9 mouse cellular contexts compared by ENCODE assay signal in genomic region chr8:70765329-70765728, GRCm38 (mm10). TPM values are rescaled to one million over a fixed set of nuclear protein-coding genes. Genes with fewer than 3 reads are reported as not detected.
A peak's percentile ranks its signal among the peaks of the same experiment; 100 is the strongest.
DNase-seq lines count a peak whose midpoint lies in the region; ATAC-seq lines count a peak whose summit lies in the region.
"Had no signal": no experiment of that assay in that cellular context is flagged by ENCODE, and none has a peak within 500 bp of the region (broad histone marks: within the 10 kb centered on the region; RNA-seq: fewer than 3 reads in every experiment).

No protein-coding gene starts in this region.

- H3K9me3 ChIP-seq in forebrain, embryonic 11.5 days (ENCODE audit: control insufficient read depth, low read length): no peaks in the 10 kb centered on the region
- no peaks in the 10 kb centered on the region for H3K9me3 ChIP-seq in forebrain, embryonic 16.5 days (ENCODE audit: control insufficient read depth, low read length)
- no peaks in the 10 kb centered on the region for H3K9me3 ChIP-seq in midbrain, embryonic 12.5 days
- H3K9me3 ChIP-seq in midbrain, embryonic 15.5 days: no peaks in the 10 kb centered on the region
- H3K9me3 ChIP-seq in limb, embryonic 12.5 days: no peaks in the 10 kb centered on the region
- H3K9me3 ChIP-seq in stomach, embryonic 15.5 days: no peaks in the 10 kb centered on the region

- H3K27me3 ChIP-seq in forebrain, embryonic 11.5 days (ENCODE audit: control insufficient read depth, insufficient read depth, low read length): no peaks in the 10 kb centered on the region
- no peaks in the 10 kb centered on the region for H3K27me3 ChIP-seq in forebrain, embryonic 16.5 days (replicated peaks; ENCODE audit: control insufficient read depth, insufficient read depth, low read length)
- H3K27me3 ChIP-seq in midbrain, embryonic 12.5 days: peaks cover 31% of the 10 kb centered on the region
- H3K27me3 ChIP-seq in midbrain, embryonic 15.5 days (replicated peaks): peaks cover 16% of the 10 kb centered on the region; the same call in 1 of the 2 replicates
- H3K27me3 ChIP-seq in limb, embryonic 12.5 days: no peaks in the 10 kb centered on the region
- no peaks in the 10 kb centered on the region for H3K27me3 ChIP-seq in stomach, embryonic 15.5 days (replicated peaks)

- no peak for ATAC-seq in forebrain, embryonic 11.5 days (replicated peaks; ENCODE audit: low FRiP score)
- no peak for ATAC-seq in forebrain, embryonic 16.5 days
- no peak for ATAC-seq in midbrain, embryonic 12.5 days (ENCODE audit: low FRiP score, low read depth)
- ATAC-seq in midbrain, embryonic 15.5 days (replicated peaks): no peak
- no peak for ATAC-seq in limb, embryonic 12.5 days (ENCODE audit: insufficient number of reproducible peaks, insufficient read depth, low FRiP score, low TSS enrichment, low read depth)
- no peak for ATAC-seq in stomach, embryonic 15.5 days (ENCODE audit: insufficient read depth, low FRiP score, low read depth)

- WGBS in forebrain, embryonic 11.5 days: 80% methylated on average over 9 of the region's 9 CpGs
- 85% methylated on average over 9 of the region's 9 CpGs for WGBS in forebrain, embryonic 16.5 days
- WGBS in midbrain, embryonic 12.5 days: 75% methylated on average over 9 of the region's 9 CpGs
- 81% methylated on average over 9 of the region's 9 CpGs for WGBS in midbrain, embryonic 15.5 days
- WGBS in limb, embryonic 12.5 days: 78% methylated on average over 9 of the region's 9 CpGs
- 62% methylated on average over 9 of the region's 9 CpGs for WGBS in stomach, embryonic 15.5 days

- peak overlapping the region; percentile 46 for H3K4me2 ChIP-seq in forebrain, embryonic 11.5 days (ENCODE audit: low read depth, low read length, severe bottlenecking)
- no peak overlapping the region for H3K4me2 ChIP-seq in forebrain, embryonic 16.5 days (ENCODE audit: low read length)
- H3K4me2 ChIP-seq in midbrain, embryonic 12.5 days (replicated peaks): peak overlapping the region; percentile 55
- no peak overlapping the region for H3K4me2 ChIP-seq in midbrain, embryonic 15.5 days
- H3K4me2 ChIP-seq in limb, embryonic 12.5 days: peak overlapping the region; percentile 89
- peak overlapping the region; percentile 77 for H3K4me2 ChIP-seq in stomach, embryonic 15.5 days

- no peaks in the 10 kb centered on the region; the same call in 1 of the 2 replicates for H3K36me3 ChIP-seq in forebrain, embryonic 11.5 days (ENCODE audit: control insufficient read depth, insufficient read depth, low read length)
- peaks cover 17% of the 10 kb centered on the region for H3K36me3 ChIP-seq in forebrain, embryonic 16.5 days (ENCODE audit: control insufficient read depth, insufficient read depth)
- peaks cover 24% of the 10 kb centered on the region for H3K36me3 ChIP-seq in midbrain, embryonic 12.5 days
- peaks cover 17% of the 10 kb centered on the region for H3K36me3 ChIP-seq in midbrain, embryonic 15.5 days (replicated peaks)
- H3K36me3 ChIP-seq in limb, embryonic 12.5 days: peaks cover 28% of the 10 kb centered on the region
- 0 out of 2 replicates have a peak, but pooled peaks cover 8% of the 10 kb centered on the region for H3K36me3 ChIP-seq in stomach, embryonic 15.5 days

- H3K27ac ChIP-seq in forebrain, embryonic 11.5 days (ENCODE audit: low read depth, low read length): no peak overlapping the region
- H3K27ac ChIP-seq in forebrain, embryonic 16.5 days (ENCODE audit: low read length): no peak overlapping the region
- no peak overlapping the region for H3K27ac ChIP-seq in midbrain, embryonic 12.5 days (replicated peaks)
- no peak overlapping the region for H3K27ac ChIP-seq in midbrain, embryonic 15.5 days
- no peak overlapping the region for H3K27ac ChIP-seq in limb, embryonic 12.5 days
- H3K27ac ChIP-seq in stomach, embryonic 15.5 days: peak overlapping the region; percentile 70

- DNase-seq in forebrain, embryonic 11.5 days (ENCODE audit: low spot score): no peak
- no peak for DNase-seq in kidney, adult 18-20 months
- DNase-seq in thymus, postnatal 25 days: no peak
- DNase-seq: right cerebral cortex, postnatal 4 days had no signal

- no peak overlapping the region for H3K9ac ChIP-seq in forebrain, embryonic 11.5 days (ENCODE audit: low read length)
- H3K9ac ChIP-seq in forebrain, embryonic 16.5 days (replicated peaks; ENCODE audit: low read depth, low read length): no peak overlapping the region
- no peak overlapping the region for H3K9ac ChIP-seq in midbrain, embryonic 12.5 days (replicated peaks)
- no peak overlapping the region for H3K9ac ChIP-seq in midbrain, embryonic 15.5 days
- peak overlapping the region; percentile 66 for H3K9ac ChIP-seq in limb, embryonic 12.5 days (replicated peaks)
- 0 out of 2 replicates have a peak overlapping the region, but pooled peaks have one; percentile 33 for H3K9ac ChIP-seq in stomach, embryonic 15.5 days

- H3K4me3 ChIP-seq in forebrain, embryonic 11.5 days (ENCODE audit: low read depth, low read length): no peak overlapping the region
- no peak overlapping the region; the same call in 1 of the 2 replicates for H3K4me3 ChIP-seq in forebrain, embryonic 16.5 days (replicated peaks; ENCODE audit: low read length)
- no peak overlapping the region for H3K4me3 ChIP-seq in midbrain, embryonic 12.5 days
- no peak overlapping the region for H3K4me3 ChIP-seq in midbrain, embryonic 15.5 days
- peak overlapping the region; percentile 45 for H3K4me3 ChIP-seq in limb, embryonic 12.5 days (replicated peaks)
- peak overlapping the region; percentile 43 for H3K4me3 ChIP-seq in stomach, embryonic 15.5 days (replicated peaks)

- peaks cover 8% of the 10 kb centered on the region for H3K4me1 ChIP-seq in forebrain, embryonic 11.5 days (replicated peaks; ENCODE audit: control insufficient read depth, insufficient read depth, low read length)
- peaks cover 19% of the 10 kb centered on the region for H3K4me1 ChIP-seq in forebrain, embryonic 16.5 days (replicated peaks; ENCODE audit: control insufficient read depth, insufficient read depth, low read length)
- peaks cover 21% of the 10 kb centered on the region for H3K4me1 ChIP-seq in midbrain, embryonic 12.5 days
- peaks cover 18% of the 10 kb centered on the region for H3K4me1 ChIP-seq in midbrain, embryonic 15.5 days
- H3K4me1 ChIP-seq in limb, embryonic 12.5 days (replicated peaks): peaks cover 16% of the 10 kb centered on the region
- H3K4me1 ChIP-seq in stomach, embryonic 15.5 days: peaks cover 17% of the 10 kb centered on the region

RNA-seq across cellular contexts. Expression of gene Mpv17l2, which starts 4.6 kb away (rescaled TPM):
- polyA plus RNA-seq in forebrain, embryonic 11.5 days (2014; fragmentation: Nextera tagmentation; extraction: Ambion mirVana): 31.0 and 34.1 TPM in 2 replicates
- polyA plus RNA-seq in forebrain, embryonic 16.5 days (2015; fragmentation: Nextera tagmentation; extraction: Ambion mirVana): 49.3 and 49.8 TPM in 2 replicates
- 35.4 and 37.3 TPM in 2 replicates for polyA plus RNA-seq in midbrain, embryonic 12.5 days (2016; fragmentation: Nextera tagmentation; extraction: Ambion mirVana)
- polyA plus RNA-seq in midbrain, embryonic 15.5 days (2015; fragmentation: Nextera tagmentation; extraction: Ambion mirVana): 36.6 and 38.4 TPM in 2 replicates
- polyA plus RNA-seq in limb, embryonic 12.5 days (2016; fragmentation: Nextera tagmentation; extraction: Ambion mirVana): 25.8 and 29.0 TPM in 2 replicates
- polyA plus RNA-seq in stomach, embryonic 15.5 days (2015; fragmentation: Nextera tagmentation; extraction: Ambion mirVana): 44.4 and 51.3 TPM in 2 replicates

RNA-seq across cellular contexts. Expression of gene Rab3a, which starts 10.8 kb away (rescaled TPM):
- polyA plus RNA-seq in forebrain, embryonic 11.5 days (2014; fragmentation: Nextera tagmentation; extraction: Ambion mirVana): 42.7 and 49.7 TPM in 2 replicates
- polyA plus RNA-seq in forebrain, embryonic 16.5 days (2015; fragmentation: Nextera tagmentation; extraction: Ambion mirVana): 350 and 395 TPM in 2 replicates
- 98.9 and 102 TPM in 2 replicates for polyA plus RNA-seq in midbrain, embryonic 12.5 days (2016; fragmentation: Nextera tagmentation; extraction: Ambion mirVana)
- 473 and 487 TPM in 2 replicates for polyA plus RNA-seq in midbrain, embryonic 15.5 days (2015; fragmentation: Nextera tagmentation; extraction: Ambion mirVana)
- polyA plus RNA-seq in limb, embryonic 12.5 days (2016; fragmentation: Nextera tagmentation; extraction: Ambion mirVana): 13.7 and 13.8 TPM in 2 replicates
- polyA plus RNA-seq in stomach, embryonic 15.5 days (2015; fragmentation: Nextera tagmentation; extraction: Ambion mirVana): 20.9 and 24.0 TPM in 2 replicates

RNA-seq across cellular contexts. Expression of gene Pik3r2, which starts 11.2 kb away (rescaled TPM):
- 58.9 and 61.6 TPM in 2 replicates for polyA plus RNA-seq in forebrain, embryonic 11.5 days (2014; fragmentation: Nextera tagmentation; extraction: Ambion mirVana)
- polyA plus RNA-seq in forebrain, embryonic 16.5 days (2015; fragmentation: Nextera tagmentation; extraction: Ambion mirVana): 145 and 149 TPM in 2 replicates
- 73.4 and 74.6 TPM in 2 replicates for polyA plus RNA-seq in midbrain, embryonic 12.5 days (2016; fragmentation: Nextera tagmentation; extraction: Ambion mirVana)
- polyA plus RNA-seq in midbrain, embryonic 15.5 days (2015; fragmentation: Nextera tagmentation; extraction: Ambion mirVana): 113 TPM in 2 replicates
- polyA plus RNA-seq in limb, embryonic 12.5 days (2016; fragmentation: Nextera tagmentation; extraction: Ambion mirVana): 80.2 and 80.6 TPM in 2 replicates
- polyA plus RNA-seq in stomach, embryonic 15.5 days (2015; fragmentation: Nextera tagmentation; extraction: Ambion mirVana): 58.1 and 58.4 TPM in 2 replicates

RNA-seq across cellular contexts. Expression of gene Mast3, which starts 39.5 kb away (rescaled TPM):
- polyA plus RNA-seq in forebrain, embryonic 11.5 days (2014; fragmentation: Nextera tagmentation; extraction: Ambion mirVana): 15.9 and 17.4 TPM in 2 replicates
- 22.5 and 30.8 TPM in 2 replicates for polyA plus RNA-seq in forebrain, embryonic 16.5 days (2015; fragmentation: Nextera tagmentation; extraction: Ambion mirVana)
- 17.1 and 18.0 TPM in 2 replicates for polyA plus RNA-seq in midbrain, embryonic 12.5 days (2016; fragmentation: Nextera tagmentation; extraction: Ambion mirVana)
- polyA plus RNA-seq in midbrain, embryonic 15.5 days (2015; fragmentation: Nextera tagmentation; extraction: Ambion mirVana): 26.4 and 26.9 TPM in 2 replicates
- polyA plus RNA-seq in limb, embryonic 12.5 days (2016; fragmentation: Nextera tagmentation; extraction: Ambion mirVana): 13.2 and 14.5 TPM in 2 replicates
- polyA plus RNA-seq in stomach, embryonic 15.5 days (2015; fragmentation: Nextera tagmentation; extraction: Ambion mirVana): 13.3 and 16.5 TPM in 2 replicates

RNA-seq across cellular contexts. Expression of gene Pde4c, which starts 41.8 kb away (rescaled TPM):
- 0.13 and 0.37 TPM in 2 replicates for polyA plus RNA-seq in forebrain, embryonic 11.5 days (2014; fragmentation: Nextera tagmentation; extraction: Ambion mirVana)
- 0.12 and 0.54 TPM in 2 replicates for polyA plus RNA-seq in forebrain, embryonic 16.5 days (2015; fragmentation: Nextera tagmentation; extraction: Ambion mirVana)
- 0.15 and 0.39 TPM in 2 replicates for polyA plus RNA-seq in midbrain, embryonic 12.5 days (2016; fragmentation: Nextera tagmentation; extraction: Ambion mirVana)
- 0.15 and 0.46 TPM in 2 replicates for polyA plus RNA-seq in midbrain, embryonic 15.5 days (2015; fragmentation: Nextera tagmentation; extraction: Ambion mirVana)
- polyA plus RNA-seq in limb, embryonic 12.5 days (2016; fragmentation: Nextera tagmentation; extraction: Ambion mirVana): 0.24 and 0.33 TPM in 2 replicates
- 0.45 and 0.50 TPM in 2 replicates for polyA plus RNA-seq in stomach, embryonic 15.5 days (2015; fragmentation: Nextera tagmentation; extraction: Ambion mirVana)

Comparison
In these comparisons a context has a peak if more than half of its experiments do, and no peak if none do; other contexts are left out.
1. H3K4me2 ChIP-seq: peak in forebrain, embryonic 11.5 days (single experiment), midbrain, embryonic 12.5 days (single experiment), limb, embryonic 12.5 days (single experiment) and stomach, embryonic 15.5 days (single experiment); none in forebrain, embryonic 16.5 days (single experiment) and midbrain, embryonic 15.5 days (single experiment).
2. H3K4me3 ChIP-seq: peak in limb, embryonic 12.5 days (single experiment) and stomach, embryonic 15.5 days (single experiment); none in forebrain, embryonic 11.5 days (single experiment), forebrain, embryonic 16.5 days (single experiment), midbrain, embryonic 12.5 days (single experiment) and midbrain, embryonic 15.5 days (single experiment).
3. H3K9ac ChIP-seq: peak in limb, embryonic 12.5 days (single experiment) and stomach, embryonic 15.5 days (single experiment); none in forebrain, embryonic 11.5 days (single experiment), forebrain, embryonic 16.5 days (single experiment), midbrain, embryonic 12.5 days (single experiment) and midbrain, embryonic 15.5 days (single experiment).